Mouse (Mus musculus): ENCODE data around the gene Rpl12.

Rpl12 gene

DNA sequence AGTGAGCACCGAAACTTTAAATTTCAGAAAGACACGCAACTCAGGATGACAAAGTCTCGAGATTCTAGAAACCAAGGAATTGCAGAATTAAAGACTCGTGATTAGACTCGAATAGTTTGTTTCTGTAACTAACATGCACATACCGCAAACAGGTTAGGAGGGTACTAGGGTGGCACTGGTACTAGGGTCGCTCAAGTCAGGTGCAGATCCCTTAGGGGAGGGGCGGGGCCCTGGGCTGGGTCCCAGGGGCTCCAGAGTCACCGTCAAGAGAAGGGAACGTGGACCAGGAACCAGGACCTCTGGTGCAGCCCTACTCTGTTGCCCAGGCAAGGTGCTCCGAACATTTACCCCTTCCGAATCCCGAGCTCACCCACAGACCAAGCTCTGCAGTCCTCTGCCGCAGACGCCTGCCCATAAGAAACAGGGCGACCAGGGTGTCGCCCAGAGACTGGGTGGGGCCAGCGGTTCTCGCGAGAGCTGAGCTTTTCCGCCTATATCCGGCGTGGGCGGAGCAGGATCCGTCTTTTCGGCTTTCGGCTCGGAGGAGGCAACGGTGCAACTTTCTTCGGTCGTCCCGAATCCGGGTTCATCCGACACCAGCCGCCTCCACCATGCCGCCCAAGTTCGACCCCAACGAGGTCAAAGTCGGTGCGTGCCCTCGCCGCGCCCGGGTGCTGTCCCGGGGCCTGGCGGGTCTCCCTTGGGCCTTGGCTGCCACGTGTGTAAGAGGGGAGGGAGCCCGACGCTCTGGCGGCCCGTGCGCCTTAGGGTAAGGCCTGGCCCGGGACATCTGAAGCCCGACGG, at the start of gene Rpl12, which contains the start of gene Lrsam1:
Rpl12 (plus strand) TSS at position 368 of the 804 bp plus-strand sequence.
Lrsam1 (minus strand) TSS at position 423 of the 804 bp plus-strand sequence.
- peak; percentile 96 for DNase-seq

DNA sequence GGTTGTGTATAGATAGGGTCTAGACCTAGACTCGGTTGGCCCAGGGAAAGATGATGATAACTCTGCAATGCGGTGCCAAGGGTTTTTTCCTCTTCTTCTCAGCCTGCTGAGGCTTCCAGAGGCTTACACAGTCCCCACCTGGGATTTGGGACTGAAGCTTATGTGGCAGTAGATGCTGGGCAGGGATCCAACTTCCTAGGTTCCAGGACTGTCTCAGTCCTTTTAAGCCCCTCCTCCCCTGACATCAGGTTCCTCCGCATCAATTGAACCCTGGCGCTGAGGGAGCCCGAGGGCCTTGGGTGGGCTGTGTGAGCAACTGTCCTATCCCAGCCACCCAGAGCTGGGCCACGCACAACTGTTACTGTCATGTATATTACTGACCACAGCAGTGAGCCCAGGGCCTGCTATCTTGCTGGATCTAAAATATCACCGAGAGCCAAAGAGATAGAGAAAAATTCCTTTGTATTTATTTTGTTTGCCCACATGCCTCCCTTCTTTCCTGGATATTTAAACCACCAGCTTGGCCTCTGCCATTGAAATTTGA, 49.6 kb upstream of the Rpl12 start:
- DNase-seq = no peak

DNA sequence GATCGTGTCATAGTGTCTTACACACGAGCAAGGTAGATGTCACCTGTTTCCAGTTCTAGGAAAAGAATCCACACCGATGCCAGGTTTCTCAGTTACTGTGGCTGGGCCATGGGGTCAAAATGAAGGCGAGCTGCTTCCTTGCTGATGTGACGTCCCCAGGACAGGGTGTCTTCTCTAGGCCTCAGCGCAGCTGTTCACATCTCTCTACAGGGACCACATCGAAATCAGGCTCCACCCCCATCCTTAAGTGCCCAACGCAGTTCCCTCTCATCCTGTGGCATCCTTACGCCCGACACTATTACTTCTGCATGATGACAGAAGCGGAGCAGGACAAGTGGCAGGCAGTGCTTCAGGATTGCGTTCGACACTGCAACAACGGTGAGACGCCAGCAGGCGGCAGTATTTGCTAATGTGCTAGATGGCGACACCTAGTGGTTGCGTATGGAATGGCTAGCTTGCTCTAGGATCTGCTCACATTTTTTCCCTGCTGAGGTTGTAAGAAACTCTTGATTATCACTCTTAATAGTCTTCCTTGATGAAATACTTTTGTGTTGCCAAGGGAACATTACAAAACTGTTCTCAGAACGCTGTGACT, 49.1 kb upstream of the Rpl12 start:
- peak; percentile 84 for DNase-seq

DNA sequence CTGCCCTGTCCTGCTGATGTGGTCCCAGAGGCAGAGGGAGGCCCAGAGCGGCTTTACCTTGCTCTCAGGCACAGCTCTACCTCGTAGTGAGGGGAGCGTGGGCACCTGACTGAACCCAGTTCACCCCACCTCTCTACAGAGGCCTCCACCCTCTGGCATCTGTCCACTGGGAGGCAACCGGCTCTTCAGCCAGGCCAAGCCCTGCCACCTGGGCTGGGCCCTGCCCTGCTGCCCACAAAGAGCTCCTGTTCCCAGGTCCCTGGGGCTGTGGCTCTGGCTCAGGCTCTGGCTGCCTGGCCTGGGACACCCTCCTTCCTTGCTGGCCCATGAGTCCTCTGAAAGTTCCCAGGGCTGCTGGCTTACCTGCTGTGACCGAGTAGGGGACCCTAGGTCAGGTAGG, 47.0 kb upstream of the Rpl12 start:
- no peak for DNase-seq

DNA sequence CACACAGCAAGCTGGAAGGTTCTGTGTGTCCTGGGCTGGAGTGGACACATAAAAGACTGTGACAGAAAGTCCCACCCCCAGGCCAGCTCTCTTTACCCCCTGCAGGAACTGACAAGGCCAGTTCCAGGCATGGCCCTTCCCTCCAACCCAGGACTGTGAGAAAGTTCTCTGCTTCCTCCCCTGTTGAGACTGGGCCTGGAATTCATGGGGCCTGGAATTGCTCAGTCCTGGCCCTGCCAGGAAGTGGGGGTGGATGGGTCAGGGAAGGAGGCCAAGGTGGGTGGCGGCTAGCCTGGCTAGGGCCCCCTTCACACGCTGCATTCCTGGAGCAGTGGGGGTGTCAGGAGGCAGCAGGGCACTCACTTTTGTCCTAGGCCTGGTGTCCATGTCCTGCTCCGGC, 46.5 kb upstream of the Rpl12 start:
- DNase-seq = peak; percentile 49

DNA sequence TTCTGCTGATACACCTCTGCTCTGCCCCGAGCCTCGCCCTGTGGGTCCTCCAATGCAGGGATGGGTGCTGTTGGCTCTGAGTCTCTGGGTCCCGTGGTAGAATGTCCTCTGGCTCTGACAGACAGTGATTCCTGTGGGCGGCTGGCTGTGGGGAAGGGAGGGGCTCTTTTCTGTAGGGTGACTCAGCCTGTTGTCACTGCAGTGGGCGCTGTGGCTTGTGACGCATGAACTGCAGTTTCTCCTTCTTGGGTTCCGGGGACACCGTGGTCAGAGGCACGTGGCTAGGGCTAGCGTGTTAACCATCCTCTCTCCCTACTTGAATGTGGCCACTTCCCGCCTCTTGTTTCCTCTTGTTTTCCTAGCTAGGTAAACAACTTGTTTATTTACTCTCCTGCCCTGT, 43.8 kb upstream of the Rpl12 start:
- no peak for DNase-seq

DNA sequence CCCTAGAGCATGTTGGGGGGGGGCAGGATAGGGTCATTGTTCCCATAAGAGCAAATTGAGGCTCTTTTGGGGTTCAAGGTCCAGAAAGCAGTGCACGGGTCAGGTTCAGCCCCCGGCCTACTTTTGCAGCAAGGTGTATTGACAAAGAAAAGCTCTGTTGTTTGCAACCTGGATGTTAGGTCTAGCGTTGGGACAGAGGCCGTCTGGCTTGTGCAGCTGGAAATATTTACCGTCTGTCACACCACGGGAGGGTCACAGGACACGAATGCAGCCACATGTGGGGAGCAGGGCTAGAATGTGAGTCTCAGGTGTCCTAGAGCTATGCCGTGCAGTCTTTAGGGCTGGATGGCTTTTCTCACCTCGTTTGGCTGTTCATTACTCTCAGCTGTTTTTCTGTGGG, 43.0 kb upstream of the Rpl12 start:
- no peak for DNase-seq

DNA sequence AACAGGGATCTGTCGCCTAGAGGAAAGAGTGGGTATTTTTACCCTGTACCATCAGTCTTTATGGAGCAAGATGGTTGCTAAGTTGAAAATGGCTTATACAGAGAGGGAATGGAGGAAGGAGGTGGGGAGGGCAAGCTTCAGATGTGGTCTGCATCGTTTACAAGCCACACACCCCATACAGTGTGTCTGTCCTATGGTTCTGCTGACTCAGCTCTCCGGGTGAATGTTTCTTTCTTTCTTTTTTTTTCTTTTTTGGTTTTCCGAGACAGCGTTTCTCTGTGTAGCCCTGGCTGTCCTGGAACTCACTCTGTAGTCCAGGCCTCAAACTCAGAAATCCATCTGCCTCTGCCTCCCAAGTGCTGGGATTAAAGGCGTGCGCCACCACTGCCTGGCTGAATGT, 40.1 kb upstream of the Rpl12 start:
- no peak for DNase-seq

DNA sequence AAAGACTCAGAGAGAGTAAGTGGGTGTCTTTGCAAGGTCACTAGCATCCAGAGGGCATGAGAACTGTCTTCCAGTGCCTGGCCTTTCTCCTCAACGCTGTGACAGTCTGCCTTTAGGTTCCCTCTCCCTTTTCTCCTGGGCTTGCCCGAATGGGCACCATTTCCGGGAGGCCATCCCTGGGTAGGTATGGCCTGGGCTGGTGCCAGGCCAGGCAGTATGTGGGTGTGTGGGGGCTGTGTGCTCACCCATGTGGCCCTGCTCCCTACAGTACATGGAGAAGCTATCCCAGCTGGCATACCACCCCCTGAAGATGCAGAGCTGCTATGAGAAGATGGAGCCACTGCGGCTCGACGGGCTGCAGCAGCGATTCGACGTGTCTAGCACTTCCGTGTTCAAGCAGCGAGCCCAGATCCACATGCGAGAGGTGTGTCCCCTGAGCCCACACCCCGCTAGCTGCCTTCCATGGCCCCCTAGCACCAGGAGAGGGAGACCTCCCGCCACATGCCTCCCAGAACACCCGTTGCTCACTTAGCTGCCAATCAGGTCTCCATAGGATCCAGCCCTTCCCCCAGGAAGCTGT, 39.5 kb upstream of the Rpl12 start:
- no peak for DNase-seq

DNA sequence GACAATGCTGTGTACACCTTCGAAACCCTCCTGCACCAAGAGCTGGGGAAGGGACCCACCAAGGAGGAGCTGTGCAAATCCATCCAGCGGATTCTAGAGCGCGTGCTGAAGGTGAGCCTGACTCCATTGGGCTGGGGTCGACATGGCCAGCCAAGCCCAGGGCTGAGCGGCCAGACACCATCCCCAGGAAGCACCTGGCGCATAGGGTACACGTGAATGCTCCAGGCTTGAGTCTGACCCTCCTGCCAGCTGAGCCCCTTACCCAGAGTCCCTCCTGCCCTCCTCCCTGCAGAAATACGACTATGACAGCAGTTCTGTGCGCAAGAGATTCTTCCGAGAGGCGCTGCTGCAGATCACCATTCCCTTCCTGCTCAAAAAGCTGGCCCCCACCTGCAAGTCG, 38.8 kb upstream of the Rpl12 start:
- DNase-seq = no peak

DNA sequence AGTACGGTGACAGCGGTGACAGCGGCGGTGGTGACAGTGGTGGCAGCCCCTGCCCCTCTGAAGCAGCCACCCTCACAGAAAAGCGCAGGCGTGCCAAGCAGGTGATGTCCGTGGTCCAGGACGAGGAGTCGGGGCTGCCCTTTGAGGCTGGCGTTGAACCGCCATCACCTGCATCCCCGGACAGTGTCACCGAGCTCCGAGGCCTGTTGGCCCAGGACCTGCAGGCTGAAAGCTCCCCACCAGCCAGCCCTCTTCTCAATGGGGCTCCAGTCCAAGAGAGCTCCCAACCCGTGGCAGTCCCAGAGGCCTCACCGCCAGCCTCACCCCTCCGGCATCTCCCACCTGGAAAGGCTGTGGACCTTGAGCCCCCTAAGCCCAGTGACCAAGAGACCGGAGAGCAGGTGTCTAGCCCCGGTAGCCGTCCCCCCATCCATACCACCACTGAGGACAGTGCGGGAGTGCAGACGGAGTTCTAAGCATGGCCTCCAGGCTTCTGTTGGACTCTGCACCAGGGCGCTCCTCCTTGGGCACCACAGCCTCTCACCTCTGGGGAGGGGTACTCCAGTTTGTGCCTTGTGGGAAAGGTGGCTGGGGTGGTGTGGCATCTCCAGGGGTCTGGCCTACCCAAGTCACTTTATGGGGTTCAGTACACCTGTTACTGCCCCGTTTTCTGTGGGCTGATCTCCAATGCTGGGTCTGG, 37.7 kb upstream of the Rpl12 start:
- no peak for DNase-seq

DNA sequence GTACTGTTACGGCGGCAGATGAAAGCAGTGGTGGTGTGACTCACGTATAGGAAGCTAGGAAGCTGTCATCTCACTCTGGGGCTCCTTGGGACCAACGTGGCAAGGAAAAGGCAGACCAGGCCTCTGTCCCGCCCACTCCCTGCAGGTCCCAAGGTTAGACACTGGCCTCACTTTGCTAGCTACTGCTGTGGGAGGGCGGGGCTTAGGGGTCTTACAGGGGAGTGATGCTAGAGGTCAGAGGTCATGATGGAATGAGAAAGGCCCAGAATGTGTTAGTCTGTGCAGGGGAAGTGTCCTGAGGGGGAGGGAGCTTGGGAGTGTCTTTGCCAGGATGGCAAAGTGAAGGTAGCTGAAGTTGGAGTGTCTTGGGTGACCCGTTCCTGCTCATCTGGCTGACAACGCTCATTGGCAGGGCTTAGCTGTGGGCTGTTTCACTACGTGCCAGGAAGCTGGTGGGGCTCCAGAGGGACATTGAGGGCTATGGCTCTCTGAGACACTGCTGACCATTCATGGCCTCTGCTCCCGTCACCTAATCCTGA, 37.0 kb upstream of the Rpl12 start:
- no peak for DNase-seq

DNA sequence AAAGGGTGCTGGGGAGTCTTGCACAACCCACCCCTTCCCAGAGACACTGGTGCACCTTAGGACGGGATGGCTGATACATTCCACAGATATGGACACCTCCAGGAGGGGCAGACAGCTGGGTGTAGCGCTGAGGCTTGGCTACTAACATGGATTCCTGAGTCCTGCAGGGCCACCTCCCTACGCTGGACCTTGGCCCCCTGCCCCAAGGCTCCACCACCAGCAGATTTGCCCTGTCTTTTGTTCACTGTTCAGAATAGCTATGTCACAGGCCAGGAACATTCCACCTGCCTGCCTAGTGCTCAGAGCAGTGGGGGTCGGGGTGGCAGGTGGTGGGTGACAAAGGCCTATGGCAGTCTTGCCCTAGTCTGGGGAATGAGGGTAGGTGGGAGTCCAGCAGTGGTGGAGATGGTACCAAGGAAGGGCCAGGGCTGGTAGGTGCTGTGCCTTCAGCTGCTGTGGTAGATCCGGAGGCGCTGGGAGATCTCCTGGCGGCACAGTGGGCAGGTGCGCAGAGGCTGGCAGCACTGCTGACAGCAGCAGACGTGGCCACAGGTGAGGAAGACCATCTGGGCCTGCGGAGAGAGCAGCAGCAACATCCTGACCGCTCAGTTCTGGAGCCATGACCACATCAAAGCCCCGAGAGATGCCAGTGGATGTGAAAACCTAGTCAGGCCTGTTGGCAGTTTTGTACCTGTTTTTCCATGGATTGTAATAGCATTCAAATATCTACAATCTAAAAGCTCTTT, 34.9 kb upstream of the Rpl12 start:
- no peak for DNase-seq

DNA sequence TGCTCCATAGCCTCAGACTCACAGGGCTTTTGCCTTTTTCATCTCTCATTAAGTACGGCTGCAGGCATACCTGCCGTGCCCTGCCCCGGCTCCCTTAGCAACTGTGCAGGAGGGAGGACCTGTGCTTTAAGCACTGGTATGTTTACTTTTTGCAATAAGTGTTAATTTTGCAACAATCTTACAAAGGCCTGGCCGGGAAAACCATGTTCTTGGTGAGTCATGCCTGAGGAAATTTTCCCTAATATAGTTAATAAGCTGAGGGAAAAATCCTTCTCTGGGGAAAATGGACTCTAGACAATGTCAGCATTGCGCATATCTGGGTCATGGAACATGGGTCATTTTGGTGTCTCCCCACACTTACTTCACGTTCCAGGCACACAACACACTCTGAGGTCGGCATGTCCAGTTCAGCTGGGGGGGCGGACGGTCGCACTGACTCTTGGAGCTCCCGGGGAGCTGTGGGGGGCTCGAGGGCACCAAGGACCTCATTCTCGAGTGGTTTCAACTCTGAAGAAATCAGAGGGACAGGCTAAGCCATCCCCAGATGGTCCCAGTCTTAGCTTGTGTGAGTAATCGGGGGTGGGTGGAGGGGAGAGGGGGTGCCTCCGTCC, 33.6 kb upstream of the Rpl12 start:
- no peak for DNase-seq

DNA sequence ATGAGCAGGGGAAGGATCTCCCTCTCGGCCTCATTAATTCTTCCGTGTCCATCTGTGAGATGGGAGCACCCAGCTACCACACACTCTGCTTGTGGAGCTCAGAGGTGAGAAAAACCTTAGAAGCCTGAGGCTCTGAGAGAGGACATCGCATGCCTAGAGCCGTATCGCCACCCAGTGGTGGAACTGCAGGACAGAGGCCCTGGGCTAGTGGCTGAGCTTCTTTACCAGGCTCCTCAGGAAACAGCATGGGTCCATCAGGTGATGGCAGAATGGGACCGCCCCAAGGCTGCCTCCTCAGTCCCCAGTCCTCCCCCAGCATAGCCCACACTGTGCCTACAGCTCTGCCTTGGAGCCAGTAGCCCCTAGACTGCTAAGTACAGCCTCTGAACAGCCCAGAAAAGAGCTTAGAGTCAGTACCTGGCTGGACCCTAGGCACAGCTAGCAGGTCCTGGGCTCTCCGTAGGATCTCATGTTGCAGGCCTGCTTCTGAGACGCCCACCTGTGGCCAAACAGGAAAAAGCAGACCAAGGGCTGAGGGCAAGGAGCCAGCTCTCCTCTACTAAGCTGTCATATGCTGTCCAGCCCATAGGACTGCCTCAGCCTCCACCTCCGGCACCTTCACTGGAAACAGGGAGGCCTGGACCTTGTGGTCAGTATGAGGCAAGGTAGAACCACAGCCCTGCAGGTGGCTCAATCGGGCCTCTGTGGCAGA, 33.0 kb upstream of the Rpl12 start:
- peak; percentile 72 for DNase-seq

DNA sequence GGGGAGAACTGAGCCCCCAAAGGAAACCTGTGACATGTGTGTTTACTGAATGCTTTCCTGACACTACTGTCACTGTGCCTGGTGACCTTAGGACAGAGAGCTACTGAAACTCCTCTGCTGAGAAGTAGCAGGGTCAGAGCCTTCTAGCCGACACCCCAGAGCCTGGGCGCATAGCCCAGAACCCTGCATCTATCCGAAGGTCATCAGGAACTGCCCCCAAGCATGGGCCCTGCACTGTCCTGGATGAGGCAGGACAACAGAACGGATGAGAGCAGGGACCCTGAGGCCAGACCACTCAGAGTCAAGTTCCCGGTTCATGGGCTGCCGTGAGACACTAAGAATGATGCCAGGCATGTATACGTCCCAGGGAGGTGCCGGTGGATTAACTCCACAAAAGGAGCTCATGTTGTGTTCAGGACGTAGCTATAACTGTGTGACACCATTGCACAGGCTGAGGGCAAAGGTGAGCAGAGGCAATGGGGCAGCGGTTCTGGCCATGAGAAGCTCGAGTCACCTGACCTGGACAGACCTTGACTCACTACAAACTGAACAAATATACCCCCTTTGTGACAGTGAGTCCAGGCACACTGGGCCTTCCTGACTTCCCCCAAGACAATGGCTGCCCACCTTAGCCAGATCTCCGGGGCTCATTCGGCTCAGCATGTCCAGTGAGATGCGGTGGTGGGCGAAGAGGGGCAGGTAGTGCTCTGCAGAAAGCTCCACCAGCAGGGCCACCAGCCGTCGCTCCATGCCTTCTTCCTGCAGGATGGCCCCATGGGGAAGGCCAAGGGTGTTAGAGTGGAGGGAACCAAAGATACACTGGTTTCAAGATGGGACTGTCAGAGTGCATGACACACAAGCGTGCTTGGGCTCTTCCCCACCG, 32.2 kb upstream of the Rpl12 start:
- peak; percentile 23 for DNase-seq

DNA sequence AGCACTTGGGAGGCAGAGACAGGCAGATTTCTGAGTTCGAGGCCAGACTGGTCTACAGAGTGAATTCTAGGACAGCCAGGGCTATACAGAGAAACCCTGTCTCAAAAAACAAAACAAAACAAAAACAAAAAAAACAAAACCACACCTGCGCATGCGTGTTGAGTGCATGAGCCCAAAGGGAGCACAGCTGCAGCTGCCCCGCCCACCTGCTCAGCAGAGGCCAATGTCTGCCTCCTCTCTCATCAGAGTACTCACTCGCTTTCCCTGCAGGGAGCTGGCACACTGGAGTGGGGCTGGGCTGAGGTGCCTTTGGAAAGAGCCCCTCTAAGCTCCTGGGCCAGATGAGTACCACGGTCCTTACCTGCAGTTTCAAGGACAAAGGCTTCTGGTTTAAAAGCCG, 29.6 kb upstream of the Rpl12 start:
- DNase-seq = no peak

DNA sequence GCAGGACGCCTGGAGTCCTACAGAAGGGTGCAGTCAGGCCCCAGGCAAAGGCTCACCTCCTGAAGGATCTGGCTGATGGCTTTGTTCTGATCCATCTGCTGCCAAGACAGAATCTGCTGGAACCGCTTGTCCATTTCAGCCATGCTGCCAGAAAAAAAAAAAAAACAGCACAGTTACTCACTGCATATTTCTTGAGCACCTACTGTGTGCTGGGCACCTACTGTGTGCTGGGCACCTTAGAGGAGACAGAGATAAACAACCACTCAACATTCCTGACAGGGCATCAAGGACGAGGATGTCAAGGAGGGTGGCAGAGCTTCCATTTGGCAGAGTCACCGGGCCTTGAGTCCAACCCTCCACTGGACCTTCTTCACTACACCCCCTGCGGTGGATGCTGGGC, 22.6 kb upstream of the Rpl12 start:
- no peak for DNase-seq

DNA sequence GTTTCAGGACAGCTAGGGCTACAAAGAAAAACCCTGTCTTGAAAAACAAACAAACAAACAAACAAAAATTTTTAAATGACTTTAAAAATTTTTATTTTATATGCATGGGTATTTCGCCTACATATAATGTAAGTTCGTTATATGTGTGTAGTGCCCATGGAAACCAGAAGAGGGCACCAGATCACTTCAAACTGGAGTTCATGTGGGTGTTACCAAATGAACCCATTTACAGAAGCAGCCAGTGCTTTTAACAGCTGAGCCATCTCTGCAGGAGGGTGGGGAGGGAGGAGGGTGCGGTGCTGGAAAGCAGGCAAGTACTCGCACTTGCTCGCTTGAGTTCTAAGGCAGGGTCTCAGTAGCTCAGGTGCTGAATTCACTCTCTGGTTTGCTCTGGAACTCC, 21.9 kb upstream of the Rpl12 start:
- peak; percentile 24 for DNase-seq

DNA sequence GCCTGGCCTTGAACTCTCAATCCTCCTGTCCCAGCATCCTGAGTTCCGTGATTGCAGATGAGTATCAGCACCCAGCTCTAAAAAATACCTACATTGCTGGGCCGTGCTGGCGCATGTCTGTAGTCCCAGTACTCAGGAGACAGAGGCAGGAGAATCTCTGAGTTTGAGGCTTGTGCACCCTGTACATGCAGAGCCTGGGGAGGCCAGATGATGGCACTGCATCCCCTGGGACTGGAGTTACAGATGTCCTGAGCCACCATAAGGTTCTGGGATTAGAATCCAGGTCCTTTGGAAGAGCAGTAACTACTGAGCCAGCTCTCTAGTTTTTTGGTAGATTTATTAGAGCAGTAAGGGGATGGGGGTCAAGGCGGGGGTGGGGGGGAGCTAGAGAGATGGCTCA, 20.9 kb upstream of the Rpl12 start:
- no peak for DNase-seq

Measured in kidney, adult 18-20 months (tissue).